Mouse (Mus musculus): Measurements from ENCODE around the gene Gm31371. TPM values are rescaled to one million over a fixed set of nuclear protein-coding genes. Genes with fewer than 3 reads are reported as not detected.
"Not testable (repeated sequence)": the region's sequence is repeated elsewhere in the genome, so short reads cannot be mapped to it uniquely, and the experiment has no call there.

The Gm31371 gene
- polyA plus RNA-seq (2014; fragmentation: Nextera tagmentation; extraction: Ambion mirVana), result not detected in 2 replicates

- H3K9me3 ChIP-seq (ENCODE audit: control insufficient read depth, low read length); H3K4me3 ChIP-seq (replicated peaks; ENCODE audit: low read length); H3K4me1 ChIP-seq (replicated peaks; ENCODE audit: control insufficient read depth, insufficient read depth, low read length); ATAC-seq (ENCODE audit: low FRiP score); H3K27ac ChIP-seq; H3K9ac ChIP-seq; DNase-seq (ENCODE audit: low spot score); H3K36me3 ChIP-seq (replicated peaks; ENCODE audit: control insufficient read depth, insufficient read depth); H3K27me3 ChIP-seq (ENCODE audit: control insufficient read depth, insufficient read depth, low read length); H3K4me2 ChIP-seq (replicated peaks): not testable (repeated sequence)
- 95% methylated on average over 2 of the region's 4 CpGs for WGBS
Measured at GRCm38 (mm10) chr8:19903092-19903491, at the start of gene Gm31371. Gene Gm31371, plus strand, starts transcription at chr8:19903392.

- H3K4me2 ChIP-seq (replicated peaks); H3K27me3 ChIP-seq (ENCODE audit: control insufficient read depth, insufficient read depth, low read length); H3K9me3 ChIP-seq (ENCODE audit: control insufficient read depth, low read length); DNase-seq (ENCODE audit: low spot score); H3K4me3 ChIP-seq (replicated peaks; ENCODE audit: low read length); H3K27ac ChIP-seq; H3K4me1 ChIP-seq (replicated peaks; ENCODE audit: control insufficient read depth, insufficient read depth, low read length); H3K36me3 ChIP-seq (replicated peaks; ENCODE audit: control insufficient read depth, insufficient read depth); ATAC-seq (ENCODE audit: low FRiP score); H3K9ac ChIP-seq: not testable (repeated sequence)
- WGBS, result 94% methylated on average over 7 of the region's 8 CpGs
Measured at GRCm38 (mm10) chr8:19906425-19907055, 3.3 kb downstream of the Gm31371 start.

GRCm38 (mm10) chr8:19908841-19909321, 5.7 kb downstream of the Gm31371 start:
- not testable (repeated sequence) for H3K27ac ChIP-seq; H3K36me3 ChIP-seq (replicated peaks; ENCODE audit: control insufficient read depth, insufficient read depth); H3K27me3 ChIP-seq (ENCODE audit: control insufficient read depth, insufficient read depth, low read length); H3K4me2 ChIP-seq (replicated peaks); H3K9ac ChIP-seq; H3K9me3 ChIP-seq (ENCODE audit: control insufficient read depth, low read length); DNase-seq (ENCODE audit: low spot score); H3K4me3 ChIP-seq (replicated peaks; ENCODE audit: low read length); ATAC-seq (ENCODE audit: low FRiP score); H3K4me1 ChIP-seq (replicated peaks; ENCODE audit: control insufficient read depth, insufficient read depth, low read length)
- 83% methylated on average over 4 of the region's 6 CpGs for WGBS

DNA sequence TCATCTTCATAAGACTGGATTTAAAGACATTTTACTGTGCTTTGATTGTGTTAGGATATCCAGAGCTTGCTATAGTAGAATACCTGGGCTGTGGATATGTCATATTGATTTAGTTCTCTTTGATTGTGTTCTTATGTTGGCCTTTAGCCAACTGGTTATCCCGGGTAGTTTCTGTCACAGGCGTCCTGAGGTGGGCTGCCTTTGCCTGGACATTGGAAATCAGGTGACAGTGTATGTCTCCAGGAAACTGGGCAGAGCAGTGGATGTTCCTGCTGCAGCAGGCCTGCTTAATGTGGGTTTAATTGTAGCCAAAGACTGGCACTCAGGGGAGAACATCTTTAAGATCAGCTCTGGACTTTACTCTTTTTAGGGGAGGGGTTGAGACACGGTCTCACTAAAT, 15.9 kb downstream of the Gm31371 start:
- not testable (repeated sequence) for H3K27ac ChIP-seq; H3K4me3 ChIP-seq (replicated peaks; ENCODE audit: low read length); H3K4me2 ChIP-seq (replicated peaks); H3K27me3 ChIP-seq (ENCODE audit: control insufficient read depth, insufficient read depth, low read length); ATAC-seq (ENCODE audit: low FRiP score); DNase-seq (ENCODE audit: low spot score); H3K36me3 ChIP-seq (replicated peaks; ENCODE audit: control insufficient read depth, insufficient read depth); H3K4me1 ChIP-seq (replicated peaks; ENCODE audit: control insufficient read depth, insufficient read depth, low read length); H3K9me3 ChIP-seq (ENCODE audit: control insufficient read depth, low read length); H3K9ac ChIP-seq
- 88% methylated on average over 2 of the region's 3 CpGs for WGBS

DNA sequence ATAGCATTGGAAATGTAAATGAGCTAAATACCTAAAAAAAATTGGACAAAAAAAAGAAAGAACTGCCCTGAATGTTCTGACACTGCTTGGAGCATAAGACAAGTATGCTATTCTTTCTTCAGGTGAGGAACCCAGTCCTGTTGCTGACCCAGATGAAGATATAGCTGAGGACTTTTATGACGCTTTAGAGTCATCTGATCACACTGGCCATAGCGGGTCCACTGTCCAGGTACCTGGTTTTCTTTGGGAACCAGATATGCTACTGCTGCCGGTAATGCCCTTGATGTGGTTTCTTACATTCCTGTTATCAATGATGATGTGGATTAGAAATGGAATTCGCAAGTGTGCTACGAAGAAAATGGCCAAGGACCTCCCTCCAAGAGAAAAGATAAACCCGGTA, 31.1 kb downstream of the Gm31371 start:
- not testable (repeated sequence) for H3K9ac ChIP-seq; H3K27ac ChIP-seq; H3K4me2 ChIP-seq (replicated peaks); H3K36me3 ChIP-seq (replicated peaks; ENCODE audit: control insufficient read depth, insufficient read depth); H3K4me3 ChIP-seq (replicated peaks; ENCODE audit: low read length); H3K27me3 ChIP-seq (ENCODE audit: control insufficient read depth, insufficient read depth, low read length); ATAC-seq (ENCODE audit: low FRiP score); H3K4me1 ChIP-seq (replicated peaks; ENCODE audit: control insufficient read depth, insufficient read depth, low read length); DNase-seq (ENCODE audit: low spot score); H3K9me3 ChIP-seq (ENCODE audit: control insufficient read depth, low read length)
- WGBS, result no CpG with 5 or more reads among the region's 6 CpGs

- not testable (repeated sequence) for H3K27ac ChIP-seq; H3K36me3 ChIP-seq (replicated peaks; ENCODE audit: control insufficient read depth, insufficient read depth); H3K4me2 ChIP-seq (replicated peaks); DNase-seq (ENCODE audit: low spot score); H3K4me1 ChIP-seq (replicated peaks; ENCODE audit: control insufficient read depth, insufficient read depth, low read length); ATAC-seq (ENCODE audit: low FRiP score); H3K4me3 ChIP-seq (replicated peaks; ENCODE audit: low read length); H3K9ac ChIP-seq; H3K9me3 ChIP-seq (ENCODE audit: control insufficient read depth, low read length); H3K27me3 ChIP-seq (ENCODE audit: control insufficient read depth, insufficient read depth, low read length)
- 79% methylated on average over 1 of the region's 2 CpGs for WGBS
Measured at GRCm38 (mm10) chr8:19935541-19936030, 32.4 kb downstream of the Gm31371 start.

DNA sequence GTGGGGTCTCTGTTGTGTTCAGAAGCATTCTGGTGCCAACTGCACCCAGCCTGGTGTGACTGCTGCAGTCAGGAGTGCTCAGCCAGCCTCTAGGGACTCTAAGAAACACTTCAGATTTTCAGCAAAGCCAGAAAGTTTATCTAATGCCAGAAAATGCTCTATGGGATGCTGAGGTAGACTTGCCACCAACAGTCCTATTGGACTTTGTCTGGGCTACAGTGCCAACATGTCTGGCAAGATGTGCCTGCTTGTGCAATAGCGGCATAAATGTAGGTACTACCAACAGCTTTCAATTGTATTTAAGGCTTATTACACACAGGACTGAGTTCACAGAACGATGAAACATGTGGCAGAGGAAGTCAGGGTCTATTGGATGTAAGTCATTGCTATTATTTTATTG, 57.7 kb downstream of the Gm31371 start:
- Histone ChIP-seq H3K4me2 (replicated peaks) (no peak overlapping the region), H3K27ac (no peak overlapping the region), H3K27me3 (ENCODE audit: control insufficient read depth, insufficient read depth, low read length) (no peaks in the 10 kb centered on the region), H3K36me3 (replicated peaks; ENCODE audit: control insufficient read depth, insufficient read depth) (no peaks in the 10 kb centered on the region), H3K4me3 (replicated peaks; ENCODE audit: low read length) (no peak overlapping the region), H3K4me1 (replicated peaks; ENCODE audit: control insufficient read depth, insufficient read depth, low read length) (no peaks in the 10 kb centered on the region), H3K9ac (no peak overlapping the region), H3K9me3 (ENCODE audit: control insufficient read depth, low read length) (peaks cover 16% of the 10 kb centered on the region)
- 77% methylated on average over 2 of the region's 2 CpGs for WGBS
- no peak for ATAC-seq (ENCODE audit: low FRiP score)
- no peak for DNase-seq (ENCODE audit: low spot score)

- H3K36me3 ChIP-seq (replicated peaks; ENCODE audit: control insufficient read depth, insufficient read depth); H3K4me2 ChIP-seq (replicated peaks); H3K27ac ChIP-seq; H3K4me1 ChIP-seq (replicated peaks; ENCODE audit: control insufficient read depth, insufficient read depth, low read length); H3K9ac ChIP-seq; ATAC-seq (ENCODE audit: low FRiP score); H3K27me3 ChIP-seq (ENCODE audit: control insufficient read depth, insufficient read depth, low read length); H3K4me3 ChIP-seq (replicated peaks; ENCODE audit: low read length); DNase-seq (ENCODE audit: low spot score): not testable (repeated sequence)
- peaks cover 13% of the 10 kb centered on the region for H3K9me3 ChIP-seq (ENCODE audit: control insufficient read depth, low read length)
- WGBS, result 72% methylated on average over 2 of the region's 2 CpGs
Measured at GRCm38 (mm10) chr8:19963766-19964165, 60.6 kb downstream of the Gm31371 start.

GRCm38 (mm10) chr8:19968151-19968550, 65.0 kb downstream of the Gm31371 start:
- H3K36me3 ChIP-seq (replicated peaks; ENCODE audit: control insufficient read depth, insufficient read depth); H3K4me1 ChIP-seq (replicated peaks; ENCODE audit: control insufficient read depth, insufficient read depth, low read length); H3K4me3 ChIP-seq (replicated peaks; ENCODE audit: low read length); H3K27ac ChIP-seq; H3K9me3 ChIP-seq (ENCODE audit: control insufficient read depth, low read length); DNase-seq (ENCODE audit: low spot score); H3K9ac ChIP-seq; H3K27me3 ChIP-seq (ENCODE audit: control insufficient read depth, insufficient read depth, low read length); H3K4me2 ChIP-seq (replicated peaks); ATAC-seq (ENCODE audit: low FRiP score): not testable (repeated sequence)
- 49% methylated on average over 2 of the region's 2 CpGs for whole genome bisulfite sequencing

Measured in hindbrain, embryonic 14.5 days (tissue).